Mouse (Mus musculus) lung, adult 2 months (tissue): ENCODE measurements around the gene Ankrd6. TPM values are rescaled to one million over a fixed set of nuclear protein-coding genes. Genes with fewer than 3 reads are reported as not detected.

Experiments
- DNase-seq: peaks from one replicate; pipeline ENCODE4 v3.0.0; 2022
- H3K4me1 ChIP-seq: fragments of 200-500 bp; 2 replicates; pipeline ENCODE4 v1.6.1; 2011; ENCODE audit warnings: low read length; ENCODE audit not compliant: control insufficient read depth, insufficient read depth
- H3K4me3 ChIP-seq: fragments of 200-500 bp; replicated peaks from 2 replicates; pipeline ENCODE3; 2011; ENCODE audit warnings: low read depth, mild to moderate bottlenecking, control low read depth, low read length; ENCODE audit errors: extremely low read depth
- CTCF ChIP-seq: fragments of 200-500 bp; IDR thresholded peaks from 2 replicates; pipeline ENCODE4 v1.5.1; 2011; ENCODE audit warnings: mild to moderate bottlenecking, low read length, control low read depth; ENCODE audit not compliant: insufficient read depth
- POLR2A ChIP-seq: fragments of 200-500 bp; IDR thresholded peaks from 2 replicates; pipeline ENCODE4 v1.6.1; 2011; ENCODE audit warnings: low read depth, mild to moderate bottlenecking, control low read depth, low read length, borderline replicate concordance; ENCODE audit errors: extremely low read depth
- WGBS: fragments of 180-500 bp; shearing (Covaris S2); methylation state at CpG from one replicate; pipeline ENCODE4 v1.1.7; 2018; 5-methylcytosine and 5-hydroxymethylcytosine counted together
- polyA plus RNA-seq: library from polyadenylated mRNA; depleted of rRNA; stranded (reverse); fragments of >200 nt; gene quantifications from 2 replicates; pipeline ENCODE4 v1.2.3, GENCODE M21; 2012

The Ankrd6 gene
- polyA plus RNA-seq, 1 experiment = 0.72 TPM

GRCm38 (mm10) chr4:32852294-32852693 lies 98.3 kb downstream of the Ankrd6 start:
- 89% methylated on average over 8 of the region's 8 CpGs for WGBS
- Histone ChIP-seq H3K4me3 (no peak overlapping the region), H3K4me1 (no peaks in the 10 kb centered on the region)
- DNase-seq = no peak
- TF ChIP-seq CTCF (no peak), POLR2A (no peak)

GRCm38 (mm10) chr4:32838401-32838800 lies 112.2 kb downstream of the Ankrd6 start:
- no peak for DNase-seq
- 91% methylated on average over 3 of the region's 3 CpGs for WGBS
- no peak overlapping the region for H3K4me3 ChIP-seq
- H3K4me1 ChIP-seq = no peaks in the 10 kb centered on the region
- no peak for TF ChIP-seq CTCF
- no peak for TF ChIP-seq POLR2A

- Histone ChIP-seq H3K4me1 (no peaks in the 10 kb centered on the region), H3K4me3 (no peak overlapping the region)
- DNase-seq = no peak
- TF ChIP-seq POLR2A (no peak), CTCF (no peak)
- 82% methylated on average over 9 of the region's 9 CpGs for WGBS
Observed at GRCm38 (mm10) chr4:32836071-32836470, 114.6 kb downstream of the Ankrd6 start.

DNA sequence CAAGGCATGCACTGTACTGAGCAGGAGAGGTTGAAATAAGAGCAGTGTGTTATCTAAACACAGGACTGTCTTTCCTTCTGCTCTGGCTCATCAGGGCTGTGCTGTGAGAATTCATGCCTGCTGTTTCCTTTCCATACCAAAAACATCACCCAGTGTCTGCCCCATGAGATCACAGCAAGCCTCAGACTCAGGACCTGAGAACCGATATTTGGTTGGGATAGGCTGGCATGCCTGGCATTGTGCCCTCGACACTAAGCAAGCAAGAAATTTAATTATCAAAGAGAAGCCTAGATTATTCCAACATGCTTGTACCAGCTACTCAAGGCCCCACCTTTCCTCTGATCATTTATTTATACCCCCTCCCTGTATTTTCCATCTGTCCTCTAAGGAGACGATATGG lies 116.1 kb downstream of the Ankrd6 start:
- no peak for TF ChIP-seq CTCF
- H3K4me3 ChIP-seq = no peak overlapping the region
- WGBS = 75% methylated on average over 3 of the region's 3 CpGs
- DNase-seq = no peak
- H3K4me1 ChIP-seq = no peaks in the 10 kb centered on the region

DNA sequence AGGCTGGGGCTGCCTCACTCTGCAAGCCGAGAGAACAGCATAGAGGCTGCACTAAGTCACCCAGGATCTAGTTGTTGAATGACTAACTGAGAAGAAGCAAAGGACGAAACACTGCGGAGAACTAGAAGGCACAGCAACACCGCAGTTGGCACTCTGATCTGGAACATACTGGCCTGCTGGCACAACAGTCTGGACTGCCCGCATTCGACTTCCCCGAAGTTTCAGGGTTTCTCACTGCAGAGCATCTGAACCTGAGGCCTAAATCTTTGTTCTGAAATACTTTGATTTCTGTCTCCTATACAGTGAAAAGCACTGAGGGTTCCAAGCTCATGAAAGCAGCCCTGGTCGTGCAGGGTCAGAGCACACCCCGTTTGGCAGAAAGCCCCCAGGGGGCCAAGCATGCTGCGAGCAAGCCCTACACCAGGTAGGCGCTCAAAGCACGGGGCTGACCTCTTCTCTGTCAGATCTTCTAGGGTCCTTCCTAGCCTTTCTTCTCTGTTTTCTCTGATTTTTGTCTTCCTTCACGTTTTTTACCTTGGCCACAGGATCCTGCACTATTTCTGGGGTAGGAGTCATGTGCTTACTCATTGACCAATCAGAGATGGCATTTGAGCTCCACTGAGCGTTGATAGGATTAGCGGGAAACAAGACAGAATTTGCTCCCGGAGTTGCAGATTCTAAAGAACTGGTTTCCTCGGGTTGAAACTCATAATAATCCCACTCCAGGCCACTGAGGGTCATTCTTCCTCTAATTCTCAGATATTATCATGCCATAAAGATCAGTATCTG lies 117.0 kb downstream of the Ankrd6 start:
- 49% methylated on average over 17 of the region's 17 CpGs for WGBS
- DNase-seq = no peak
- H3K4me3 ChIP-seq = no peak overlapping the region
- TF ChIP-seq CTCF (no peak), POLR2A (no peak)
- no peaks in the 10 kb centered on the region for H3K4me1 ChIP-seq

DNA sequence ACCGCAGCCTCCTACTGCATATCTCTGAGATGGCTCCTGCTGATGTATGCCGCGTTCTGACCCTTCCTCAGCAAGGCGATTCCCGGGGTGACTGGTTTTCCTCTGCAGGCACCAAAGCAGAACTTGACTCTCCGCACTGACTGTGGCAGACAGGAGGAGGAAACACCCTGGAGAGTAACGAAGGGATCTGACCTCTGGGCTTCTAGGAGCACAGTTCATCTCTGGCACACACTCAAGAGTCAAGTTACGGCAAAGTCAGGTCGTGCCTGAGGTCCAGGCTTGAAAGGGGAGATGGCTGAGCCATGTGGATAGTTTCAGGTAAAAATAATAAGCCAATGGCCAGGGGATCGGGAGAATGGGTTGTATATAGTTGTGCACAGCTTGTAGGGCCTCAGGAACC lies 121.3 kb downstream of the Ankrd6 start:
- TF ChIP-seq CTCF (no peak), POLR2A (no peak)
- Histone ChIP-seq H3K4me1 (no peaks in the 10 kb centered on the region), H3K4me3 (no peak overlapping the region)
- no peak for DNase-seq
- 54% methylated on average over 10 of the region's 10 CpGs for WGBS

- TF ChIP-seq CTCF (no peak), POLR2A (no peak)
- no peak for DNase-seq
- no peak overlapping the region for H3K4me3 ChIP-seq
- no peaks in the 10 kb centered on the region for H3K4me1 ChIP-seq
- WGBS = 85% methylated on average over 10 of the region's 10 CpGs
Observed at GRCm38 (mm10) chr4:32828385-32829077, 122.1 kb downstream of the Ankrd6 start.

- no peak for DNase-seq
- Histone ChIP-seq H3K4me3 (no peak overlapping the region), H3K4me1 (no peaks in the 10 kb centered on the region)
- WGBS = 68% methylated on average over 7 of the region's 7 CpGs
- TF ChIP-seq CTCF = no peak
- TF ChIP-seq POLR2A = no peak
Observed at GRCm38 (mm10) chr4:32826925-32827324, 123.7 kb downstream of the Ankrd6 start.

DNA sequence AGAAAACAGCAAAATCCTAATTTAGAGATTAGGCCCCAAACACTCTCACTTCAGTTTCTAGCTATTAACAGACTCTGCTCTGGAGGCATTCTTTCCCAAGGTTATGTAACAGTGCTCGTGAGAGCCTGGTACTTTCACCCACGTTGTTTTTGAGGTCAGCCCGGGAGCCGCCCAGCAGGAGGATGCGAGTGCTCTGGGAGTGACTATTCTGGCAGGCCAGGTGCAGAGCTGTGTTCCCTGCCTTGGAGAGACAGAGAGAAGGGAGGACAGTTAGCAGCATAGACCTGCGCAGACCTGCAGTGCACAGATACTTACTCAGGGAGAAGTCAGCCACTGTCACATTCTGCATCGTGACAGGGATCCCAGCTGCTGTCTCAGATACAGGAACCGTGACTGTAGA lies 126.4 kb downstream of the Ankrd6 start:
- no peak for TF ChIP-seq POLR2A
- no peak for TF ChIP-seq CTCF
- Histone ChIP-seq H3K4me1 (no peaks in the 10 kb centered on the region), H3K4me3 (no peak overlapping the region)
- DNase-seq = no peak
- 57% methylated on average over 8 of the region's 8 CpGs for WGBS

GRCm38 (mm10) chr4:32820676-32821075 lies 130.0 kb downstream of the Ankrd6 start:
- no peak for DNase-seq
- TF ChIP-seq CTCF (no peak), POLR2A (no peak)
- H3K4me3 ChIP-seq = no peak overlapping the region
- no peaks in the 10 kb centered on the region for H3K4me1 ChIP-seq
- 93% methylated on average over 3 of the region's 3 CpGs for WGBS
